Mouse (Mus musculus) c-Kit-positive CD71-positive TER-119-positive erythroid progenitor cells, embryonic 14.5 days (primary cell): ENCODE data around the gene Sdcbp2.

ENCODE experiments used
- DNase-seq: peaks from one replicate; pipeline ENCODE4 v3.0.0-alpha.2; 2013; ENCODE audit warnings: low spot score

Gene Sdcbp2

GRCm38 (mm10) chr2:151631406-151632158 is 59.2 kb downstream of the Sdcbp2 start:
- DNase-seq: no peak

GRCm38 (mm10) chr2:151632159-151632814 is 59.9 kb downstream of the Sdcbp2 start, which contains the start of gene Snph:
Gene Snph, minus strand, starts transcription at chr2:151632593.
- no peak for DNase-seq

- no peak for DNase-seq
Observed at GRCm38 (mm10) chr2:151632982-151633381, 60.6 kb downstream of the Sdcbp2 start.

- no peak for DNase-seq
Observed at GRCm38 (mm10) chr2:151634903-151635302, 62.5 kb downstream of the Sdcbp2 start.

GRCm38 (mm10) chr2:151635362-151636014 is 63.1 kb downstream of the Sdcbp2 start:
- no peak for DNase-seq

GRCm38 (mm10) chr2:151636015-151636402 is 63.6 kb downstream of the Sdcbp2 start:
- DNase-seq: no peak
